Mouse (Mus musculus): ENCODE results near the gene Plcl2.
A peak's percentile ranks its signal among the peaks of the same experiment; 100 is the strongest.
"Not testable (repeated sequence)": the region's sequence is repeated elsewhere in the genome, so short reads cannot be mapped to it uniquely, and the experiment has no call there.

The Plcl2 gene

DNA sequence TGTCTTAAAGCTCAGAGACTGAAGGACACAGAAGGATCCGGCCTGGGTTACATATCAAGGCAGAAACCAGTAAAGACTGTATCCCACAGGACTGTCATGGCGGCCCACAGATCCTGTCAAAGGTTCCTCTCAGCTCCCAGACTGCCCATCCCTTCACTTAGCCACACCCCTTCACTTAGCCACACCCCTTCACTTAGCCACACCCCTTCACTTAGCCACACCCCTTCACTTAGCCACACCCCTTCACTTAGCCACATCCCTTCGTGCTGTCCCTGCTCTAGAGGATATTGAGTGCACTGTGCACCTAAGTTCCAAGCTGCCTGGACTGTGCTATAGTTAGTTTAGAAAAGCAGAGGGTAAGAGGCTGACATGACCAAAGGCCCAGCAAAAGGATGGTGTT is 118.5 kb downstream of the Plcl2 start:
- DNase-seq = no peak

DNA sequence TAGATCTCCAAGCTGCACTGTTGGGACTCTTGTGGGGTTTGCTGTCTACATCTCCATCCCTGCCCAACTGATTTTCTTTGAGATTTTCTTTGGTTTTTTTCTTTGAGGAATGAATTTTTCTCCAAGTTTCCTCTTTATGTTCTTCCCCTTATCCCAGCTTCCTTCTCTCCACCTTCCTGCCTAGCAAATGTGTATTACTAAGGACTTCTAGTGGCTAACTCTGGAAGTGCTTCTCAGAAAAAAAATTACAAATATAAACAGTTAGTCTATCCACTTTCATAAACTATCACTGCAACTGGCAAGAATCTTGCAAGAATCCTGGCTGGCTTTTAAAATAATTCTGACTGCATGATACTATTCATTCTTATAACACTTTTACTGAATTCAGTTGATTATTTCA is 119.5 kb downstream of the Plcl2 start:
- DNase-seq = no peak

DNA sequence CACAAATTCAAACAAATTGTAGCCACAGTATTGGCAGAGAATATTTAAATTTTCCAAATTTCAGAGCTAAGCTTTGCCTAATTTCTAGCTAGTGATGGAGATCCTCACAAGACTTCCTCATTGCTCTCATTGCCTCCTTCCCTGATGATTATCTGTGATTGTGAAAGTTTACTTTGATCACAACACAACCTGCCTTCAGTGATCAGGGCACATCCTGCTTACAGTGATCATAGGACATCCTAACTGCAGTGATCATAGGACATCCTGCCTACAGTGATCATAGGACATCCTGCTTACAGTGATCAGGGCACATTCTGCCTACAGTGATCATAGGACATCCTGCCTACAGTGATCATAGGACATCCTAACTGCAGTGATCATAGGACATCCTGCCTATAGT is 121.8 kb downstream of the Plcl2 start:
- not testable (repeated sequence) for DNase-seq

DNA sequence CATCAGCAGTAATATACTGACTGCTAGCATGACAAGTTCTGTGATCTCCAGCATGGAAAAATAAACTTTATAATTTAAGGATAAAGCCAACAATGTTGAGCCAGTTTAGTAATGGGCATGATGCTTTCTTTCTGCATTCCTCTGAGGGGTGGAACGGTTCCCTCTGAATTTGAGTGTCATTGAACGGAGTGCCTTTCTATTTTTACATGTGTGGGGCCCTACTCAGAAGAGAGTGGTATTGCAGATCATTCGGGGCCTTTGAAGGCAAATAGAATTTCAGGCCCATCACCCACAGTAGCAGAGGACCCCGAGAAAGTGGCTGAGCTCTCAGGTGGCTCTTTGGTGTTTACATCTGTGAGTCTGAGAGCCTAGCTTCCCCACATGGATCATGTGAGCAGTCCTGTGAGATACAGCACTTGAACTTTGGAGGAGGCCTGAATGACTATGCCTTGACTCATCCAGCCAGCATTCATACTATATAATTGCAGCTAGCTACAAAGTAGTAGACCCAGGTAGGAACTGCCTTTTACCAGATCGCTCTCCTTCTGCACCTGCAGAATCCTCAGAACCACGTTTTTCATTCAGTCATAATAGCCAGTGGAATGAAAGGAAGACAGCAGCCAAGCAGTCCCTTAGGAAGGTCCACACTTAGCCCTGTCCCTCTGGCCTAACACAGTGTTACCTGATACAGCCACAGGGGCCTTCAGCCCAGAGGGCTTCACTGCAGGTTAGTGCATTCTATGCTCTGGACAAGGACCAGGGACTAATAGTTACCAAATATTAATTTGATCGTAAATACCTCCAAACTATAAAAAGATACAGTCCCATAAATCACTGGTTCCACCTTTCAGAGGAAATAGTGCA is 125.0 kb downstream of the Plcl2 start:
- no peak for DNase-seq

DNA sequence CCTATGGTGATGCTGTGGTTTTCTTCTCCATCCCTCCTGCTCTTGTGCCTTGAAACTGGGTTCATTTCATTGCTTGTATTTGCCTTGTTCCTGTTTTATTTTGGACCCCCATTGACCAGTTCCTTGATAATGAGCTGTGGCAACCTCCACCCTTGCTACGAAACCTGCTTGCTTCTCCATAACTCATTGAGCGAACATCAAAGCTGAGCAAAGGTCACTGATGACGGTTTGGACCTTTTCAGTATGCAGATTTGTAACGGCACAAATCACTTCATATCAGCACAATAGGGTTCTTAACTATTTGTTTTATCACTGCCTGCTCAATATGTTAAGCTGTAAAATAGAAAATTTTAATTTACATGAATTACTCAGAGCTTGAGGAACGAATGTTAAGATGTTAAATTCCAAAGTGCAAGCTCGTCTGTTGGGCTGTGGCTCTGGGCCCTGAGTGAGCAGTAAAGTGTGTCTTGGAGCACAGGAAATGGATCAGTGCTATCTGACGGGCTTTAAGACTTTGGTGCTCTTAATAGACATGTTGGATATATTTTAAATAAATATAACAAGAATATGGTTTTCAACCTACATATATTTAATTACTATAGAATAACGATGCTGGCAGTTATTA is 126.9 kb downstream of the Plcl2 start:
- no peak for DNase-seq

DNA sequence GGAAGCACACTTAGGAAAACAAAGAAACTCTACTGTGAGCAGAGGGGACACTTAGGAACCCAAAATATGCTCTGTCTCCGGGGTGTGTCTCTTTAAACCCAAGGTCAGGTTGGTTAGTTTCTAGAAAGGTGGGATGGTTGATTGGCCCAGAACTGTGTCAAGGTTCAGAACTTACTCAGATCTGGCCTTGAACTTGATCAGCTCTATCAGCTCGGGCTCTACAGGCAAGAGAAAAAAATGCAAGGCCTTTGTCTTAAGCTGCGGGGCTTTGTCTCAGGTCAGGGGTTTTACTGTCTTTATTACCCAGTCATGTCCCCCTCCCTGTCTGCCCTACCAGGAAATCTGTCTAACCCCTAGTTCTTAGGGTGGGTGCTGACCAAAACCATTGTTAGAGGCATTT is 129.6 kb downstream of the Plcl2 start:
- DNase-seq = no peak

DNA sequence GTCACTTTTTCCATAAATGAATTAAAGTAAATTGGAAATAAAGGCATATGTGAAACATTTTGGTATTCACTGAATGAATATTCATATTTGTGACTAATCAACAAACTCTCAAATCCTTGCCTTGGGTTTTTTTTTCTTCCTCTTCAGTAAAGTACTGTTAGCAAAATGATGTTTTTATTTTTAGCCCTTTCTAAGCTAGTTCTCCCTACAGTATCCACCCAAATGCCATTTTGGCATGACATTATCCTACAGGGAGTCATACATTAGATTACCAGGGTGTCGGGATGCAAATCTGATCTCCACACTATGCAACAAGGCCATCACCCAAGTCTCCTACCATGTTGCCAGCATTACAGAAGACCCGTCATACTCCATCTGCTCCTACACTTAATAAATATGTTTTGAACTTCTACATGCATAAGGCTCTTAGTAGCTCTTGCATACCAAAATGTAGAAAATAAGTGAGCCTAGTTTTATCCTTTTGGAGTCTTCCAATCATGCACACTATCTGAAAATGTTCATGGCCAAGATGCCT is 131.9 kb downstream of the Plcl2 start:
- no peak for DNase-seq

DNA sequence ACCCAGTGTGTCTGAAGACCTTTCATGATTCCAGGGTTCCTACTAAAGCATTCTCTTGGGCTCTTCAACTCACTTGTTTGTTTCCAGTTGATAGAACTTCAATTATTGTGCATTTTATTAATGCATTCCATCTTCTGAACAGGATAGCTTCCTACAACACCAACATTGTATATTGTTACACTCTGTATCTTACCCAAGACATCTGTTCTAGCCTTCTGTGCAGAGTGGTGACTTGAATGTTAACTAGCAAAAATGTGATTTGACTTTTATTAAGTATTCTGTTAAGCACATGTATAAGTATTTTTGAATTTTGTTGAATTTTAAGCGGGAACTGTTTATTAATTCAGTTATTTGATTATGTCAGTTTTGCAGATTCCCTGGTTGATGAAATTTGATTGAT is 132.7 kb downstream of the Plcl2 start:
- no peak for DNase-seq

DNA sequence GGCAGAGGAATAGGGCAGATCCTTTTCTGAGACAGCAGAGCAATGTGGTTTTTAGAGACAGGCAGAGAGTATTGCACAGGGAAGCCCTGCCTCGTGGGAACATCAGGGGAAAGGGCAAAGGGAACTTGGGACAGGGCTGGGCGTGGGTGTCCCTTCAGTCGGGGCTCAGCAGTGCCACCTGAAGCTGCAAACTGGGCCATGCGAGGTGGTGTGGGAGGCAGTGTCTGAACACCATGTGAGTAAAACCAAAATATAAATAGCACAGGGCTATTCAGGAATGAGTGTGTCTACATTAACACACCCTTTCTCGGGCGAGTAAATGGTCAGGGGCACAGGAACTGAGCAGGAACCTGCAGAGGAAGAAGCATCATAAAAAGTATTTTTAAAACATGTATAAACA is 134.2 kb downstream of the Plcl2 start:
- DNase-seq = no peak

DNA sequence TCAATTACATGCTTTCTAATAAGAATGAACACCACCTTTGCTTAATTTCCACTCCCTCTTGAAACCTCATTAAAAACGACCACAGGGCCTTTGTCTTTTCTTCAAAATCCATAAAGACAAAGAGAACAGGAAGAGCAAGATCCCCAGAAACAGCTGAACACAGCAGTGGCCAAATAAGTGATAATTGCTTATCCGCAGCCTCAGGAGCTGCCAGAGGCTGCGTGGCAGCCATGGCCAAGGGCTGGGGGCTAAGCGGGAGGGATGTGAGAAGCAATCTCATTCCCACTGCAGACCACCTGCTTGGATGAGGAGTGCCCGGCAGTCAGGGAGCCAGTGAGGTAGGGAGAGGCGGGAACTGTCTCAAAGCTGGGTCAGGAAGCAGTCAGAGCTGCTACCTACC is 134.8 kb downstream of the Plcl2 start:
- DNase-seq = no peak

DNA sequence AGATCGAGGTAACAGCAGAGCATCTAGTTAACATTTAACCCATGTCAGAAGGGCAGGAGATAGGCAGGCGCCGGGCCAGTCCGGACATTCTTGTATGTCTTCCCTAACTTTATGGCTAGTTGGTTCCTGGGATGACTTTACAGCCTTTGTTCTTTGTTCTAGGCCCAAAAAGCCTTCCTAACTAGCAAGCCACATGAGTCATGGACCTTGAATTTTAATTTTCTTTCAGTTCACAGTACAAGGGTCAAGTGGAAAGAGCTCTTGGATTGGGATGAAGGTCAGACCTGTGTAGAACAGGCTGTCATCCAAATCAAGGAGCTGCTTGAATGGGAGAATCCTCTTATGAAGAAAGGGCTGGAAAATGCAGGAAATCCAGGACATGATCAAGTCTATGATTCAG is 138.9 kb downstream of the Plcl2 start:
- not testable (repeated sequence) for DNase-seq

DNA sequence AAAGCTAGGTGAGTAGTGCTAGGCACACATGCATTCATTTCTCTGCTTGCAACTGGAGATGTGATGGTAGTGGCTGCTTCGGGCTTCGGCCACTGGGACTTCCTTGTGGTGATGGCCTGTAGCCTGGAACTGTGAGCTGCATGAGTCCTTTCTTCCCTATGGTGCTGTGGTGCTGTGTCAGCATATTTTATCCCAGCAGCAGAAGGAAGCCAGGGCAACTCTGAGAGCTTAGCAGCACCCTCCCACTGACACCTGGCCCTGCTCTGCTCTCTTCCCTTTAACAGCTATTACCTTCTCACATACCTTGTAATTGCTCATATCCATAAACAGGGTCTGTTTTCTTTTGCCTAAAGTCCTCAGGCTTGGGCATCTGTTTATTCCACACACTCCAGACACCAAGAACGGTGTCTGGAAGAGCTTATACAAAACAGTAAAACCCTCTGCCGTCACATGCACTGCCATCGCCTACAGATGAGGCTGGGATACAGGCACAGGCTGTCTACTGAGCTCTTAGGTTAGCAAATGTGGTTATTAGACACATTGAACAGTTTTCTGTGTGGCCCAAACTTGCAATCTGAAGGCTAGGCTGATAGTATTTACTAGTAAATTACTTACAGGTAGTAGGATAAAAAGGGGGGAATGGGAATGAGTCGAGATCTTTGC is 139.7 kb downstream of the Plcl2 start:
- no peak for DNase-seq

DNA sequence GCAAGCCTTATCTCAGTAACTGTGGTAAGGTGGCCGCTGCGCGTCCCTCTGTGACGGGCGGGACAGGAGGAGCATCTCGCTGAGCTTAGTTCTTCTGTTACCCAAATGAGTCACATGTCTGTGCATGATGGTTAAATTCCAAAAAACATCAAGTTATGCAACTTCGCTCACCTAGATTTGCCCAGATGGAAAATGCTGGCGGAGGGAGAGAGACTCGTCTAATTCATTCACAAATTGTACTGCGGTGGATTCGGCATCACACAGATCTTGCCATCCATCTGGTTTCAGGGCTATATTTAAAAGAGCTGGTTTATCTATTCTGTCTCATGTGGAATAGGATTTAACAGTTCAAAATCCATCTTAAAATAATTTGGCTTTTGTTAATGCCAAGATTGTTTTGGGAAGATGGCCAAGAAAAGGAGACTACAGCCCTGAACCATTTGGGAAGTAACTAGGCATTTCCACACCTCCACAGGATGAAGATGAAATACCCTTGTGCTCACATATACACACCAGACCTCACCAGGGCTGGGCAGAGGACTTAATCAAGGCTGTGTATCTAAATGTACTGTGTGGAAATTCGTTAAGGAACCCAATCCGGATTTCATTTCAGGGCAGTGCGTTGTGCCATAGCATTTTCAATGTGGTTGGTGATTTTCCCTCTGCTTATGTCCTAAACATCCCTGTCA is 141.5 kb downstream of the Plcl2 start:
- DNase-seq = peak; percentile 76

DNA sequence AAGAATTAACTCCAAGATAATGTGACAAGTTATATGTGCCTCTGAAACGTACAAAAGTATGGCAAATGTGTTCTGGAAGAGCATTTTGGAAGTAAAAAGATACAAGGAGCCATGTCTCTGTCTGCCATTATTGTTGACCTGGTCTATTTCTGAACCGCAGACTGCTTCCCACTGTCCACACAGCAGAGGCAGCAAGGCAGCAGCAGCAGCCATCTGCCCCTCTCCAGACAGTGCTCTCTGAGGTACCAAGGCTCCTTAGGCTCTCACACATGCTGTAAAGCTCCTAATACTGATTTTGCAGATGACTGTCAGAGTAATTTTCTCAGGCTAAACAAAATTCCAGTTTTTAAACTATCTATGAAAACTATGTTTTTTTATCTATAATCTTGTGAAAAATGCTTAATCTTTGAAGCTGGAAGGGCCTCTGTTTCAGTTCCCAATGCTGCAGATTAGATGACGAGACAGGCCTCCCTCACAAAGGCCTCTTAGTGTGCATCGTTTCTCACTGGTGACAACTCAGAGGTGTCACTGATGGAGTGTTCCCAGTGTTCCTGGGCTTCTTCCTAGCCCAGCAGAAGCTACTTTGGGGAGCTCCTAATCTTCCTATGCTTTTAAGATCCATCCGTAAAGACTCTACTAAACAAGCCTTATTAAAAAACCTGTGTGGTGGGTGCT is 145.7 kb downstream of the Plcl2 start:
- no peak for DNase-seq

DNA sequence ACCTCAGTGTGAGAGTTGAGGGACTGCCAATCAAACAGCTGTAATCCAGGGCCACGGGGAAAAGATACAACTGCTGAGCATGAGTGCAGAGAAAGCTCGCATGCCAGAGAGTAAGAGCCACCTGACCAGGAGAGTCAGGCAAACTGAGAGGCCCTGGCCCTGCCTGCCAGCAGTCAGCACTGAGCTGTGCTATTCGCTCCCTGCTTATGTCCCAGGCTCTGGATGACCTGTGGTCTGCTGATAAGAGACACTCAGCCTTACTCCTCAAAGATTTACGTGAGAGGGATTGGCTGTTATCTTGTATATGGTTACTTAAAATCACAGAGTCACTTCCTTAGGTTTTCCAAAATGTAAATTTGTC is 146.2 kb downstream of the Plcl2 start:
- DNase-seq = no peak

DNA sequence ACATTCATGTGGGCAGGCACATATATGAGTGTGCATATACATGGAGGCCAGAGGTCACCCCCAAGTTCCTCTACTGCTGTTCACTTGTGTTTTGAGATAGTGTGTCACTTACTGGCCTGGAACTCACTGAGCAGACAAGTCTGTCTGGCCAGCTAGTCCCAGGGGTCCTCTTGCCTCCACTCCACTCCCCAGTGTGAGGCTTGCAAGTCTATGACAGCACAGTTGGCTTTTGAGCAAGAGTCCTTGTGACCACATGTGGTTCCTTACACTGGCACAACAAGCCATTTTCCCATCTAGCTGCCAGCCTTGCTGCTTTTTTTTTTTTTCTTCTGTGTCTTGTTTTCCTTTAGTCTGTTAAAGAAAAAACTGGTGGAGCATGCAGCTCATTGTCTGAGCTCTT is 148.1 kb downstream of the Plcl2 start:
- no peak for DNase-seq

DNA sequence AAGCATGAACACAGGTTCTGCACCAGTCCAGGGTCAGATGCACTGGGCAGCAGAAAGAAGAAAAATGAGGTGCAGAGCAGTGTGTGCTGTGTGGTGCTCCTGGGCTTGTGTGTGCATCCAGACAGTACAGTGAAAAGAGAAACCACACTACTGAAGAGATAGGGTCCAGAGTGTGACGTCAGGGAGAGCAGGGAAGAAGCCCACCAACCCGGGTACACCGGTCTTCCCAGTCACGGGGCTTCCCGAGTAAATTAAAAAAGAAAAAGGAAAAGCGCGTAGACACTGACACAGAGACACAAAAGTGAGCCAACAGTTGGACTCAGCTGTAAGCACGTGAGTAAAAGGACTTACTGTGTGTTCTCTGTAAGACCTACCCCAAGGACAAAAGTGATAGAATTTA is 149.7 kb downstream of the Plcl2 start:
- DNase-seq = no peak

DNA sequence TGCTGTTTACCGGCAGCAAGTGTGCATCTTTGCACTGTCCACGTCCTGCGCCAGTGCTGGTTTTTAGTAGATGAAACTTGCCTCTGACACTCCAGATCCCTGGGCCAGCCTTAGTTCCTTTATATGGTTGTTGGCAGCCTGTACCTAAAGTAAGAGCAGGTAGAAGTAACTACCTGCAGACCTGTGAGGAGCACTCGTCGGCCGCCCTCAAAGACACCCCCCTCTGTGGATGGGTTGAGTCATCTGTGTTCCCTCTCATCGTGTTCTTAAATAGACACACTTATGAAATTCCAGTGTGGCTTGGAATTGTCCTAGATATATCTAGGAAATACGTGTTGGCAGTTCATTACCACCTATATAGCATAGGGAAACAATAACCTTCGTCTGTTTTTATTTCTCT is 158.4 kb downstream of the Plcl2 start:
- DNase-seq = no peak

DNA sequence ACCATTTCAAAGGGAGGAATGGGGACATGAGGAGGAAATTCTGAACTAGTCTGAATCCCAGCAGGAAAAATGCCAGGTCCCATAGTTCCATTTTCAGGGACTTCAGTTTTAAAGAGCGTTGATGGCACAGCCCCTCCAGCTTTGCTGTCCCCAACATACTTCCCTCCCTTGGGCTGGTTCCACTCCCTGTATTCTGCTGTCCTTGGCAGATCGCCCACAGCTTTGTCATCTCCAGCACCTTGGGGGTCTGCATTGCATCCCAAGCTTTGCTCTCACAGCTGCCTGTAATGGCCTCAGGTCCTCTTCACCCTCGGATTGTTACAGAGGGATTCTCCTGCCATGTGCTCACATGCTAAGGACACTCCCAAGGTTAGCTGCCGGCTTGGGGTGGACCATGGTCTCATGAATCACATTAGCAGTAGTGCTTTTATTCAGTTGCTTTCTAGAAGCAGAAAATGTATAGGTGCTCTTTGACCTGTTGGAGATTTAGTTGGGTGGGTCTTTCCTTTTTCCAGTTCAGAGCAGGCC is 159.5 kb downstream of the Plcl2 start:
- DNase-seq = no peak

DNA sequence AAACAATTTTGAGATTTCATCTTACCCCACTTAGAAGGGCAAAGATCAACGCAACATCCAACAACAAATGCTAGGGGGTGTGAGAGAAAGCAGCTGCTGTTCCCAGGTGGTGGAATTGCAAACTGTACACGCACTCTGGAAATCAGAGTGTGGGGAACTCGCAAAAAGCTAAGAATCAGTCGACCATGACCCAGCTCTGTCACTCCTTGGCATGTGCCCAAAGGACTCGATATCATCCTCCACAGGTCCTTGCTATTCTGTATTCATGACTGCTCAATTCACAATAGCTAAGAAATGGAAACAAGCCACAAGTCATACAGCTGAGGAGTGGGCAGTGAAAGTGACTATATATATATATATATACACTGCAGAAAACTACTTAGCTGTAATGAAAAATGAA is 162.2 kb downstream of the Plcl2 start:
- DNase-seq = no peak

DNA sequence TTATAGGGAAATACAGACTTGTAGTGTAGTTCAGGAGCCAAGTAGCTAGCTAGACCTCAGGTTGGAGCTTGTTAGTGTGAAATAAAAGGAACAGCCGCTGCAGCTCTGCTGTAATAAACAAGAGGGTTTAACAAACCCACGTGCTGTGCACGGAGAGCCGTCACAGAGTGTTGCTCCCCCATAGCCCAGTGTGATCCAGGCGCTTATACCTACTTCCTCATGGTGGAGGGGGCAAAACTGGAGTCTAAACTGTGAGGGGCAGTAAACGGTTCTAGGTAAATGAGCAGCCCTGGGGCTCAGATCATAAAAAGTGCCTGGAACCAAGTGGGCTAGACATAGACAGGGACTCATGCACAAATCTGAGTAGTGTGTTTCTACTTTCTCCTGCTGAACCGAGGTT is 165.4 kb downstream of the Plcl2 start:
- DNase-seq = no peak

DNA sequence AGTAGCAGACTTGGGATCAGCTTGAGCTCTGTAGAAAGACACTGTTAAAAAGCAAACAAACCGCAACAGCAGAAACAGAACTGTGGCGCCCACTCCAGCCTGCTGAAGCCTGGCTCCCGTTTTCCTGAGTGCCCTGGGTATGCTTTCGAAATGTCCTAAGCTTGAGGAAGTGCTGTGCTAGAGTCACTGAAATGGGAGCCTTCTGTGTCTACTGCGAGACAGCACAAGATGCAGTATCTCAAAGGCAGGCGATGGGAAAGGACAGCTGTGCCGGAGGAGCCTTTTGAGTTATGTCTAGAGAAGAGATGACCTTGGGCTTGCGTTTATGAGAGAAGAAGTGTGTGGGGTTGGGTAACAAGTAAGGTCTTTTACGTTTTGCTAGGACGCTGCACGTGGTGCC is 166.0 kb downstream of the Plcl2 start:
- no peak for DNase-seq

DNA sequence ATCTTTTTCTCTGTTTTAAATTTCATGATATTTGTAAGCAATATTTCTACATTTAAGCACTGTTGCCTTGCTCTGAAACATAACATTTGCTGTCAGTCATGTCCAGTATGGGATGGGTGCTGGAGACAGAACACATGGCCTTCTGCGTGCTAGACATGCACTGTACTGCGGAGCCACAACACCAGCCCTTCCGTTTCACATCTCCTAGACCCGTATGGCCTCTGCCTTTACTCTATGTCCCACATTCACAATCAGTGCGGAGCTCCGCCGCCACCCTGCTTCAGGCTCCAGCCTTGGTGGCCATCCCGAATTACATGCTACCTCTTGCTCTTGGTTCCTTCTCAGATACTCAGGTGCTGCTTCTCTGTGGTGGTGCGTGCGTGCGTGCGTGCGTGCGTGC is 168.1 kb downstream of the Plcl2 start:
- no peak for DNase-seq

Data from right cerebral cortex, postnatal 25 days (tissue).